Mouse (Mus musculus) thymus, postnatal 10 days (tissue): ENCODE data around the gene Ccdc183.
A peak's percentile ranks its signal among the peaks of the same experiment; 100 is the strongest.

ENCODE experiments used
- DNase-seq, 2 experiments: peaks; one replicate each; pipeline ENCODE4 v3.0.0; 2021; ENCODE audit warnings: low spot score in 2 of 2

Ccdc183 gene

GRCm38 (mm10) chr2:25577951-25578795 is 39.3 kb downstream of the Ccdc183 start:
- no peak for DNase-seq

GRCm38 (mm10) chr2:25576965-25577891 is 40.2 kb downstream of the Ccdc183 start:
- DNase-seq, result no peak

- no peak for DNase-seq
Measured at GRCm38 (mm10) chr2:25576028-25576850, 41.2 kb downstream of the Ccdc183 start.

- peak; percentile 57 to 63 for DNase-seq
Measured at GRCm38 (mm10) chr2:25575432-25576027, 41.9 kb downstream of the Ccdc183 start.

GRCm38 (mm10) chr2:25574579-25575431 is 42.7 kb downstream of the Ccdc183 start, which contains the start of the genes Mamdc4 and Phpt1:
TSS of gene Mamdc4 (minus strand) at chr2:25574845.
TSS of gene Phpt1 (minus strand) at chr2:25575224.
- DNase-seq, result peak; percentile 93 to 96

- peak in 1 of 2 experiments; percentile 32 for DNase-seq
Measured at GRCm38 (mm10) chr2:25574136-25574535, 43.3 kb downstream of the Ccdc183 start.

GRCm38 (mm10) chr2:25573068-25573467 is 44.4 kb downstream of the Ccdc183 start:
- DNase-seq, result no peak

- no peak for DNase-seq
Measured at GRCm38 (mm10) chr2:25571221-25571620, 46.3 kb downstream of the Ccdc183 start.

- no peak for DNase-seq
Measured at GRCm38 (mm10) chr2:25569323-25569722, 48.2 kb downstream of the Ccdc183 start.

GRCm38 (mm10) chr2:25568473-25569019 is 48.9 kb downstream of the Ccdc183 start:
- DNase-seq, result no peak

GRCm38 (mm10) chr2:25566558-25566957 is 50.9 kb downstream of the Ccdc183 start:
- no peak for DNase-seq

- DNase-seq, result no peak
Measured at GRCm38 (mm10) chr2:25565741-25566140, 51.7 kb downstream of the Ccdc183 start.

- DNase-seq, result no peak
Measured at GRCm38 (mm10) chr2:25561946-25562345, 55.5 kb downstream of the Ccdc183 start.

GRCm38 (mm10) chr2:25560551-25560950 is 56.9 kb downstream of the Ccdc183 start:
- DNase-seq, result no peak

GRCm38 (mm10) chr2:25558774-25559173 is 58.7 kb downstream of the Ccdc183 start:
- DNase-seq, result no peak
